Mouse (Mus musculus) thymus, postnatal 25 days (tissue): ENCODE data around the gene Uri1.
A peak's percentile ranks its signal among the peaks of the same experiment; 100 is the strongest.

Experiments used
- DNase-seq: peaks from one replicate; pipeline ENCODE4 v3.0.0; 2022

Uri1 gene

GRCm38 (mm10) chr7:38023451-38023850, at the start of gene Uri1:
Gene Uri1 (minus strand): TSS chr7:38023551.
- no peak for DNase-seq

GRCm38 (mm10) chr7:38071065-38071464, 47.7 kb upstream of the Uri1 start:
- no peak for DNase-seq

- DNase-seq: no peak
Measured at GRCm38 (mm10) chr7:38070663-38071062, 47.3 kb upstream of the Uri1 start.

- DNase-seq: no peak
Measured at GRCm38 (mm10) chr7:38064431-38064830, 41.1 kb upstream of the Uri1 start.

GRCm38 (mm10) chr7:38061060-38061970, 38.0 kb upstream of the Uri1 start:
- peak; percentile 89 for DNase-seq

GRCm38 (mm10) chr7:38059636-38060330, 36.4 kb upstream of the Uri1 start:
- no peak for DNase-seq

GRCm38 (mm10) chr7:38059096-38059495, 35.7 kb upstream of the Uri1 start:
- no peak for DNase-seq

- DNase-seq: no peak
Measured at GRCm38 (mm10) chr7:38055996-38056395, 32.6 kb upstream of the Uri1 start.

- DNase-seq: peak; percentile 12
Measured at GRCm38 (mm10) chr7:38054246-38054645, 30.9 kb upstream of the Uri1 start.

- no peak for DNase-seq
Measured at GRCm38 (mm10) chr7:38047229-38047628, 23.9 kb upstream of the Uri1 start.

- DNase-seq: no peak
Measured at GRCm38 (mm10) chr7:38041244-38041643, 17.9 kb upstream of the Uri1 start.

- DNase-seq: no peak
Measured at GRCm38 (mm10) chr7:38037586-38037985, 14.2 kb upstream of the Uri1 start.

GRCm38 (mm10) chr7:38031183-38031582, 7.8 kb upstream of the Uri1 start:
- no peak for DNase-seq

- no peak for DNase-seq
Measured at GRCm38 (mm10) chr7:38030606-38031005, 7.3 kb upstream of the Uri1 start.

GRCm38 (mm10) chr7:38029986-38030385, 6.6 kb upstream of the Uri1 start:
- no peak for DNase-seq

- no peak for DNase-seq
Measured at GRCm38 (mm10) chr7:38029083-38029482, 5.7 kb upstream of the Uri1 start.

GRCm38 (mm10) chr7:38027940-38028600, 4.7 kb upstream of the Uri1 start:
- DNase-seq: no peak

GRCm38 (mm10) chr7:38024839-38025238, 1.5 kb upstream of the Uri1 start:
- no peak for DNase-seq

- DNase-seq: no peak
Measured at GRCm38 (mm10) chr7:38019770-38020169, 3.6 kb downstream of the Uri1 start.

GRCm38 (mm10) chr7:38019369-38019749, 4.0 kb downstream of the Uri1 start:
- DNase-seq: peak; percentile 94

- peak; percentile 77 for DNase-seq
Measured at GRCm38 (mm10) chr7:38018416-38019368, 4.7 kb downstream of the Uri1 start.

- DNase-seq: no peak
Measured at GRCm38 (mm10) chr7:38015356-38015755, 8.0 kb downstream of the Uri1 start.
